Mouse (Mus musculus): Measurements from ENCODE around the gene Pik3c2g.

DNA sequence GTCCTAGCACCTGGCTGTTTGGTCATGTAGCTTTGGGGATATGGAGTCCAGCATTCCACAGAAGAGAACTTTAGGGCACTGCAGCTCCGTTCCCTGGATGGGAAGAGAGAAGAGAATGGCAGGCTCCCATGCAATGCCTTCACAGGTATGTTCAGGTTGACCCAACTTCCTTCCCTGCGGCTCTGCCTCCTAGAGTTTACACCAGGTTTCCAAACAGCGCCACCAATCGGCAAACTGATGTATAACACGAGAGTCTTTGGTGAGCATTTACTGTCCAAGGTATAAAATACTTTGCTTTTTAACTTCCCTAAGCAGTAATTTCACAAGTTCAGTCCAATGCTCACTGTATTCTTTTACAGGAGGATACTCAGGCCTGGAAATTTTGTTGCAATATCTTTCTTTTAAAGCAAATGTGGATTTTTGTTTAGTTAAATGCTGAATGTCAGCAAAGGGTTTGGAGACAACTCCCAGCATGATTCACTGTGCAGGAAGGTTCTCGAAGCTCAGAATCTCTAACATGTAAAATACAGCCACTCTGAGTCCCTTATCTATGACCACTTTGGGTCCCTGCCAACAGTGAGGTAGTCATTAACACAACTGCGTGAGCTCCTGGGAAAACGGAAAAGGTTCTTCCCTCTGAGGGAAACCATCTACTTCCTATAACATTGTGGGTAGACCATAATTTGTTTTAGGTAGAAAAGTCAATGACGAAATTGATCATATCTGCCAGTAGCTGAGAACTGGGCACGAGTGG, 10.6 kb upstream of the Pik3c2g start:
- TF ChIP-seq CTCF (IDR thresholded peaks at IDR 0.05; ENCODE audit: low read depth, low read length), result no peak
- TF ChIP-seq GATA1 (IDR thresholded peaks at IDR 0.05; ENCODE audit: borderline replicate concordance, low read length), result no peak

Measured in G1E (cell line).